Mouse (Mus musculus) layer of hippocampus, postnatal 36 days (tissue): ENCODE measurements around the gene Fam168a. TPM values are rescaled to one million over a fixed set of nuclear protein-coding genes. Genes with fewer than 3 reads are reported as not detected.

ENCODE experiments used
- DNase-seq, 2 experiments: peaks; one replicate each; pipeline ENCODE4 v3.0.0; 2022
- total RNA-seq, 2 experiments: library from RNA; stranded (reverse); gene quantifications; 2 replicates each; pipeline ENCODE4 v1.2.3; 2021

Gene Fam168a
- total RNA-seq, 2 experiments from 2014 or later: 225 to 254 TPM

DNA sequence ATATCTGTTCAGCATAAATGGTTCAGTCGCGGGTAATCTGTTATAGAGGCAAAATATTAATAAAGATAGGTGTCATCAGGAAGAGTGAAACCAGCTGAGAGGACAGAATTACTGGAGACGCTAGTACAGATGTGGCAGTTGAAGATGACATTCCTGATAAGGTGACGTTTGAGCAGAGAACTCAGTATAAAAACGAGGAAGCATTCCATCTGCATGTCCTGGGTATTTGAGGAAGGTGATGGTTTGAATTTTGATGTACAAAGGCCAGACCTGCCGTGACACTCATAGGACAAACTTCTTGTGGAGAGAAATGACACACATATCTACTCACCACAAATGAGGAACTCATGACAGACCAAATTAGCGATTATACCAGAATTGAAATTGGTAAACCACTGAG is 73.8 kb downstream of the Fam168a start:
- DNase-seq: no peak

DNA sequence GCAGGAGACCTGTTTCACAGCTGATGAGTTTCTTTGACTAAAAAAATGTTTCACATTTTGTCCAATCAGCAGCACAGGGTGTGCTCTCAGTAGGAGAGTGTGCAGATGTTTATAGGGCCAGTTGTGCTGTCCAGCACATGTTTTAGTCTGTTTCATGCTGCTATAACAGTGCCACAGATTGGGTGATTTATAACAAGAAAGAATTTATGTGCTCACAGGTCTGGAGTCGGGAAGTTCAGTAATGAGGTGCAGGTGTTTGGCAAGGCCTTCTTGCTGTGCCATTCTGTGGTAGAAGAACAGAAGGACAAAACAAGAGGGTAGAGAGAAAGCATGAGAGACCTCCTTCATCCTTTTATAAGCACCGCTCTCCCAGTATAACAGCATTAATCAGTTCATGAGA is 78.2 kb downstream of the Fam168a start:
- no peak for DNase-seq

DNA sequence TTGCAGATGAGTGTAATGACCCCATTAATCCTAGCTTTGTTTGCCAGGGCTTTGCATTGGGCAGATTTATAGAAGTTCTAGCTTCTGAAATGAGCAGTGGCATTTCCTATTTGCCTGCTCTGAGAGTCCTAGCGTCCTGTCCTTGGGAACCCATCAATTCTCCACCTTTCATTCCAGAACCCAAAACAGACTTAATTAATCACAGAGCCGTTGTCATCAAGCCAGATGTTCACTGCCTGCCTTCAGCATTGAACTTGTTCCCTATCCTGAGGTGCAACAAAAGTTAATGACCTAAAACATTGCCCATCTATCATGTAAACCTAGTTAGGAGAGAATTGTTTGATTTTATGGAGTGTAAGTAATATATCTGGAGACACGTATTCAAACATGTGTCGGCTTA is 79.0 kb downstream of the Fam168a start:
- no peak for DNase-seq

DNA sequence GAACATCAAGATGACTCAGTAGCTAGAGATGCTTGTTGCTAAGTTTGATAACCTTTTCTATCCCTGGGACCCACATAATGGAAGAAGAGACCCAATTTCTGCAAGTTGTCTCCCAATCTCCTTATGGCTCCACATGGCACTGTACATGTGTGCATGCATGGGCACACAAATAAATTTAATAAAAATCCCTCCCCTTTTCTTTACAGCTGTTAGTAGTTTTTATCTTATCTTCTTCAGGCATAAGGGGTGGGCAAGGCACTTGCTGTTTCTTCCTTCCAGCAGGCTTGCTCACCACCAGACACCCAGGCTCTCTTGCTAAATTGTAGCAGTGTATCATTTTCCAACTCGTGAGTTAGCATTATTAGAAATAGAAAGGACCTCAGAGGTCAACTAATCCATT is 79.6 kb downstream of the Fam168a start:
- DNase-seq: no peak

DNA sequence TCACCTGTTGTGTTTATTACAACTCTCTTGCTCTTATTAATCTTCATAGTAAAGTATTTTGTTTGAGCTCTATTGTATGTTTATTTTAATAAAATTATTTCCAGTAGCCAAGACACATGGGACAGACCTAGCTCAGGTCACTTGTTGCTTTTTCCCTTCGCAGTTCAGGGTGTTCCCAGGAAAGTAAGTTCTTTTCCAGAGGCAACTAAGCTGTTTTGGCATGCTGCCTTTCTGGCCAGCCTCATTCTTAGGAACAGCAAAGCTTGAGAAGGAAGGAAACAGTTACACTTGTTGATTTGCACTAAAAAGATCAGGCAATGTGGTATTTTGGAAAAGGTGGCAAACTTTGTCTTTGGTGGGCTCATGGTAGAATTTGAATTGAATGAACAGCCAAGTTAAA is 81.9 kb downstream of the Fam168a start:
- no peak for DNase-seq

DNA sequence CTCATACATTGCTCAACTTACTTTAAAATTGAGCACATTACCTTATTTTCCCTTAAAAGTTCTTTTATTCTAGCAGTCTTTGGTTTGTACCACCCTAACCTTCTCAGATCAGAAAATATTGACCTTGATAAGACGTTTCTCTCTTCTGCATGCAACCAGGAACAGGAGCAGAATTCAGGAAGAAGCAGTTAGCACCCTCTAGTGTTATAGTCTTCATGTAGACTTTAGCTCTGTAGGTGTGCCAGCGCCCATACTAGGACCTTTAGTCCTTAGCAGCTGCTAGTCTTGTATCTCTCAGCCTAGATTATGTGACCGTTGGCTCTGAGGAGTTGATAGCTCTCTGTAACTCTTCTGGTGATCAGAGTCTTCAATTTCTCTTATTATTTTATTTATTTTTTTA is 92.4 kb downstream of the Fam168a start:
- DNase-seq: no peak

DNA sequence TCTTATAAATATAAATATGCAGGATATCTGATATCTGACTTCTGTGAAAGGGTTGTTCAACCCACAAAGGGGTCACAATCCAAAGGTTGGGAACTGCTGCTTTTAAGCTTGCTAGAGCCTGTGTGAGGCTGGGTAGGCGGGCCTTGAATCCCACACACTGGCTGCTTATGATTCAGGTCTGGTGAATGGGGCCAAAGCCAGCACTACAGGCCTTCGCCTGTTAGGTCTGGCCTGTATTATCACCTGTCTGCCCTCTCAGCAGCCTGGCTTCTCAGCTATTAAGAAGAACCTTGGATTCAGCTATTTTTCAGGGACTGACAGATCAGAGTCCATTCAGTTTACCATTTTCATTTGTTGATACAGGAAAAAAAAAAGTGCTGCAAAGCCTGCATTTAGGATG is 99.0 kb downstream of the Fam168a start:
- DNase-seq: no peak

DNA sequence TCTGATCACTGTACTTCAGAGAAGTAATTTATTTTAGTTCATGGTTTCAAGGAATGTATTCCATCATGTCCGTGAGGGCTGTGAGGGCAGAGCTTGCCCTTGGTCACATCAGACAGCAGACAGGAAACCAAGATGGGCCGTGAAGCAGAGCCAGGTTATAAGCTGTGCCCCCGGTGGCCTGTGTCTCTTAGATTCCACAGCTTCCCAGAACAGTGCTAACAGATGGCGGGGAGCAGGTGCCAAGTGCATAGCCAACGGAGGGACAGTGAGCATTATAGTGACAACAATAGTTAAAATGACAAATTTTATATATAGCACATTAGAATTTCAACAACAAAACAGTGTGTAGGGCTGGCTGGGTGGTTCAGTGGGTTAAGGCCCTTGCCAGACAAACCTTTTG is 105.5 kb downstream of the Fam168a start:
- no peak for DNase-seq

DNA sequence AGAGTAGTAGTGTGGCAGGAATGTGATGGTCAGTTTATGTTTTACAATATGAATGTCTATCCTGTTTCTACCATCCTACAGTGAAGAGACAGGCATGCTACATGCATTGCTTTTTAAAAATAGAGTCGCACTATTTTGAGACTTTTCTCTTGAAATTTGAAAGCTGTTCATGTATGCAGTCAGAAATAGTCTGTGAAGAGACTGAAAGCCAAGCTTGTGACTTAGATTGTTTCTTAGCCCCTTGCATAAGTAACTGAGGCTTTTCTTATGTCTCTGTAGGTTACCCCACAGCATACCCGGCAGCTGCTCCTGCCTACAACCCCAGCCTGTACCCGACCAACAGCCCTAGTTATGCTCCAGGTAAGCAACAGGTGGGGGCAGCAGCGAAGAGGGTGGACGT is 106.2 kb downstream of the Fam168a start:
- no peak for DNase-seq

DNA sequence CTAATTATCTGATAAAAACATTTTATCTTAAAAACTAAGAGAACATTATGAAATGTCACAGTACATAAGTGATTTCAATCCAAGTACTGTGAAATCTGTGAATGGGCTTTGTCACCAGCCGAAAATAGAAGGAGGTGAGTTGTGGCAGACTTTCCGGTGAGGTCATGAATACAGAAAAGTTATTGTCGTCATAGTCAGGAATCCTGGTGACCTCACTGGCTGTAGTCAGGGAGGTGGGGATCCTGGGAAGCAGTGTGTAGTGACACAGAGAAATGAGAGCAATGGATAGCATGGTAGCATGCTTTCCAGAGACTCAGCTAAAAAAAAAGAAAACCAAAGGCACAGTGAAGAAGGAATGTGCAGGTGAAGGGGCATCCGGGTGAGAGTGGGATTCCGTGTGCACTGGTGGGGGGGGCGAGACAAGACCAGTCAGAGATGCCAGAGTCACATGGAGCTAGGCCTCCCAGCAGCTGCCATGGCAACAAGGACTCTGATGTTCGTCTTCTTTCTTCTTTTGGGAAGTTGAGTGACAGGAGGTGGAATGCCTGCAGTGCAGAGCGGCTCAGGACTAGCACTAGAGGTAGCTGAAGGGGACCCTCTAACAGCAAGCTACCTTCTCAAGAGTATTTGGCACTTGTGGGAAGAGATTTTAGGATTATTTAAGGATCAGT is 109.6 kb downstream of the Fam168a start:
- DNase-seq: no peak

DNA sequence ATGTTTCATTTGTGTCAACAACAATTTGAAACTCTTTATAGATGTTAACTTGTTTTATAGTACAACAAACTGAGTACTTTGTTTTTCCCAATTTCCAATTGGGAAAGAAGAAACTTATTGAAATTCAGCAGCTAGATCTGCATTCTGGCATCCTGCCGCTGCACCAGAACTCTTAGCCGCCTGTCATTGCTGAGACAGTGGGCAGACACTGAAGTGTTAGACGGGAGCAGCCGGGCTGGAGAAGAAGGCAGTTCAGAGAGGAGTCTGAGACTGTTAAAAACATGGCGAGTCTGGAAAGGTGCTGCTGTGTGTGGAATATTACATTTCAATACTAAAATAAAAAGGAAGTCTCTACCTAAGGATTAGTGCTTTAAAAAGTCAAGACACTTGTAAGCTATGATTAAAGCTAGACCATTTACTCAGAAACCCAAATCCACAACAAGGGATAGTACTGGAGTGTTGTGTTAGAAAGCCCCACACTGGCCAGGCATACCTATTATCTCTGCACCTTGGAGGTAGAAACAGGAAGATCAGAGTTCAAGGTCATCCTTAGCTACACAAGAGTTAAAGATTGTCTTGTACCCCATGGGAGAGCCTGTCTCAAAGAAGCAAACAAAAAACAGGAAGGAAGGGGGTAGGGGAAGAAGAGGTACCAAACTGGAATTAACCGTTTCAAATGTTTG is 110.5 kb downstream of the Fam168a start:
- DNase-seq: peak; percentile 51 to 71

DNA sequence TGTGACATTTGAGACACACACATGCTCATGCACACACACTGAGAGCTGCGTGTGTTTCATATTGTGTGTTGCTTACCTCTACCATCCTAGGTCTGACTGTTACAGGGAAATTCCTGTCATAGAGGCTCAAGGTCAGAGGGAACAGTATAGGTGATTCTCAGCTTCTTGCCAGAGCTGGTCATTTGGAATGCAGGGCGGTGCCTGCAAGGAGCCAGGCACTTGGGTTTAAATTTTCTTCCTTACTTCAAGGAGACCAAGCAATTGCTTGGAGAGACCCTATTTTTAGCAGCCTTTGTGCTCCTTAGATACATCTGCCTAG is 111.0 kb downstream of the Fam168a start:
- no peak for DNase-seq

DNA sequence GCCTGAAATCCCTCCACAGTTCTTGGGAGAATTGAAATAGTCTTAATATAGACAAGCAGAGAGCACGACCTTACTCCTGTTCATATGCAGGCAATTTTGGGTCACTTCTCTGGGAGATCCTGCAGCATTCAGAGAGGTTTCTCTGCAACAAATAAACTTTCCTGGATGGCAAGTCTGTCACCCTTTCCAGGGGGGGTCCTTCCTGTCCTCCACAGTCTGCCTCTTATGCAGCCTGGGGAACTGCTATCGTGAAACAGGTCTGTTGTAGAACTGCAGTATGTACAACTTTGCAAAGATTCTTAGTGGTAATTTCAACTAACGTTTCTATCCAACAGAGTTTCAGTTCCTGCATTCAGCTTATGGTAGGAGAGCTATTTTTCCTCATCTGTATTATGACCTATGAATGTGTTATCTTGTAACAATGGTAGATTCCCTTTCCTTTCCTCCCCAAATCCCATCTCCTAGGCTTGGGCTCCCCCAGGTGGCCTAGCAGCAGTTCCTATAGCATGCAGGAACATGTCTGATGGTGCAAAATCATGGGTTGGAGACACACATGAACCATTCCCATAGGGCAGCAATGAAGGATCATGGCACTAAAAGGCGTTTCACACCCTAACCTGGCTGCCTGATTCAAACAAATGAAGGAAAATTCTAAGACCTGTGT is 112.1 kb downstream of the Fam168a start:
- DNase-seq: no peak

DNA sequence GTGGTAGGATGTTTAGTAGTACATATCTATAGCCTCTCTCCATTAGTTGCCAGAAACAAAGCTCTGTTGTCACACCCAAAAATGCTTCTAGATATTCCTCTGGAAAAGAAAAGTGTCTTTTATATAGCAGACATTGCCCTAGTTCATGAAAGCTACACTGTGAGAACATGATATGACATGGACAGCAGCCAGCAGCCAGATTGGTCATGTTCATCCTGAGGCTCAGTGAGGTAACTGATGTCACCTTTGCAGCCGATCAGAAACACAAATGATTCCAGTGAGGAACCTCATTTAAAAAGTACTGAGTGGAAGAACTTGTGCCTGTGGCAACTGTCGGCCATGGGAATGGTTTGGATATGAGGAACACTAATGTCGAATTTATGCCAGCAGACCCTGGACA is 118.2 kb downstream of the Fam168a start:
- DNase-seq: no peak

DNA sequence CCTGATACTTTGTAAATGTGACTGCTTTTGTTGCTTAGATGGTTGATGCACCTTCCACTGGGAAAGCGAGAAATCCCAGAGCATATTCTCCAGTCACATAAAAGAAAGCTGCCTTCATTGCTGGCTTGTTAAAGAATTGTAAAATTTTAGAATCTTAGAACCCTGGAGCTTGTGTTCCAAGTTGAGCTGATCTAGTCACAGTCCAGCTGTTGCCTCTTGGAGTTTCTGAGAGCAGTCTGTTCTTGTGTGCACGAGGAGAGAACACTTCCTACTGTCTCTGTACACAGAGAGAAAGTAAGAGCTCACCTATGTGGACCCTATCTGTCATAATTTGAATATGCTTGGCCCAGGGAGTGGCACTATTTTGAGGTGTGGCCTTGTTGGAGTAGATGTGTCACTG is 122.1 kb downstream of the Fam168a start:
- DNase-seq: no peak

DNA sequence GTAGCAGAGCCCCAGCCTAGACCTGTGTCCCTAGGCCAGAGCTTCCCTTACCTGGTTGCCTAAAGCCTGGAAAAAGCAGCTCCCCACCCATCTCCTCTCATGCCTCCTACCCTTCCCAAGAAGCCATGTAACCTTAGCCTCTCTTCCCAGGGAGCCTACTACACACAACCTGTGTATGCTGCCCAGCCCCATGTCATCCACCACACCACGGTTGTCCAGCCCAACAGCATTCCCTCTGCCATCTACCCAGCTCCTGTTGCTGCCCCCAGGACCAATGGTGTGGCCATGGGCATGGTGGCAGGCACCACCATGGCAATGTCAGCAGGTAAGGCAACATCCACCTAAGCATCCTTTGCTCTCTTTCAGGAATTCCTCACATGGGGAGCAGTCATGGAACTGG is 127.4 kb downstream of the Fam168a start:
- DNase-seq: no peak

DNA sequence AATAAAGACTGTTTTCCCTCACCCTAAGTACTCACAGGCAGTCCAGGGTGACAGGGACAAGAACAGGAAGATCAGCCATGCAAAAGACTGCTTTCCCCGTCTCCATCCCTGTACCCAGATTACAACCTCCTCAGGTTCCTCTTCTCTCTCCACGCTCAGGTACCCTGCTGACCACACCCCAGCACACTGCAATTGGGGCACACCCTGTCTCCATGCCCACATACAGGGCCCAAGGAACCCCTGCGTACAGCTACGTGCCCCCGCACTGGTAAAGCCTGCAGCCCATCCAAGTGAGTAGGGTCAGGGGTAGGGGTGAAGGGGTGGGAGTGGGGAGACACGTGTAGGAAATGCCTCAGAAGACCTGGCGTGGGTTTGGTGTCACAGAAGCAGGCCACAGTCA is 128.7 kb downstream of the Fam168a start:
- no peak for DNase-seq

DNA sequence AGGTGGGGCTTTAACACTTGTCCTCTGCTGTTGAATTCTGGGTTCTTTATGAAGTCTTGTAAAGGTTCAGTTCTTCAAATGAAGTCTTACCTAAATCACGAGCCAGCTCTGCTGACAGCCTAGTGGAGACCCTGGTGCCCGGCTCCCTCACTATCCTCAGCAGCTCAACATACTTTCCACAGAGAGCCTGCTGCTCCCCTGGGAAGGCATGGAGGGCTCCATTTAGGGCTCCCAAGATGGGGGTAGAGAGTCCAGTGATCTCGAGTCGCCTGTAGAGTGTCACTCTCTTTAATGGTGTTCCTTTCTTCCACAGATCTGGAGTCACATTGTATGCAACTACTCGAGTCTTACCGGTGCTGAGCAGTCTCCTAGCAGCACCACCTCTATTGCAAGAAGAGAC is 129.3 kb downstream of the Fam168a start:
- DNase-seq: no peak

DNA sequence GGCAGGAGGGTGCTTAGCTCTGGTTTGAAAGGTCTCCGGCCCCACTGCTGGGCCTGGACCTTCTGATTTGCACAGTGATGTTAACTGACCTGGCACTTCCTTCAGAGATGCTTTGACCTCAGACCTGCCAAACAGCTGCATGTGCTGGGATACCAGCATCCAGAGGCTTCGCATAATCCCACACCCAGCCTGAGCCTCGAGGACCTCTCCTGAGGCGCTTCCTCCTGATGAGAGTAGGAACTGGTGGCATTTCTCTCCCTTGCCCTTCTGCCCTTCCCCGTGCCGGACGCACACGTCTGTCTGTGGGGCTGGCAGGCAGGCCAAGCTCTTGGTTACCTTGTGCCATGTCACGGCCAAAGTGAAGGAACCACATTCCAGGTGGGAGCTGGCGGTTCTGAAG is 130.2 kb downstream of the Fam168a start:
- no peak for DNase-seq

DNA sequence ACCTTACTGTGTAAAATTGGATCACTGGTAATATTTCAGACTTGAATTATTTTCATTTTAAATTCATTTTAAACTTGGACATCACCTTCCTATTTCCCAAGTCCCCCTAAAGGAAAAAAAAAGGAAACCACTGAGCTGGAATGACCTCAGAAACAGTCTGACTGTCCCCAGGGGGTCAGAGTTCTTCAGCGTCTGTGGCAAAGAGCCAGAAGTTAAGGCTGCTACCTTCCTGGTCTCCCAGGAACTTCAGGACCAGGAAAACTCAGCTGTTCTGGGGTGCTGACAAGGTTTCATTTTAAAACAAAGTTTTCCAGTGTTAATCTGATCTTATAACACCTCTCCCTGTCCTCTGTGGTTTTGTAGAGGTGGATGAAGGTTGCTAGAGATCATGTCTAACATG is 131.3 kb downstream of the Fam168a start:
- no peak for DNase-seq

DNA sequence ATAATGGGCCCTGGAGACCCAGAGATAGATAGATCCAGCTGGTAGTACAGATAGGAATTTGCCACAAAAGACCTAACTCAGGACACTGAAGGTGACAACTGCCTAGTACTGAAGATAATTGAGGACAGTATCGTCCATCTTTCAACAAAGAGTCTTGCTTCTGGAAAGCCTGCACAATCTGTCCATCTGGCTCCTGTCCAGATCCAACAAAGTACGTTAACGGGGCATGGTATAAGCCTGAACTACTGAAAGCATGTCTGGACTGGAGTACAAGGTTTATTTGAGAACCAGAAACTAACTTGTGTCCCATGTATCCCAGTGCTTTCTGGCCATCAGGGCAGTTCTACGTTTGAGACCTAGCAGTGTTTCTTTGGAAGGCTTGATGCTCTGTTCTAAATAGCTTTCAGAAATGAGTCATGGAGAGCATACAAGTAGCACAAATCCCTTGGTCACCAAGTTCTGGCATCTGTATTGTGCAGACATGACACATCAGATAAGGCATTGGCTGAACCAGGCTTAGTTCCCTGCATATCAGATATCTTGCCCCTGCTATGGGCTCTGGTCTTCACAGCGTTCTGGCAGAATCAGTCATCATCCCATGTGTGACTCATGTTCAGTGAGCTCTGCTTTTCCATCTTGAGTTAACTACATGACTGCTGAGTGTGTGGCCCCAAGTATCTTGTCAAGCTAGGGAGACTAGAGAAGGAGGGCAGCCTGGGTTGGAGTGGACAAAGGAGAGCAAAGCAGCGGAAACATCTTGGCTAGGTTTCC is 133.4 kb downstream of the Fam168a start:
- DNase-seq: no peak

DNA sequence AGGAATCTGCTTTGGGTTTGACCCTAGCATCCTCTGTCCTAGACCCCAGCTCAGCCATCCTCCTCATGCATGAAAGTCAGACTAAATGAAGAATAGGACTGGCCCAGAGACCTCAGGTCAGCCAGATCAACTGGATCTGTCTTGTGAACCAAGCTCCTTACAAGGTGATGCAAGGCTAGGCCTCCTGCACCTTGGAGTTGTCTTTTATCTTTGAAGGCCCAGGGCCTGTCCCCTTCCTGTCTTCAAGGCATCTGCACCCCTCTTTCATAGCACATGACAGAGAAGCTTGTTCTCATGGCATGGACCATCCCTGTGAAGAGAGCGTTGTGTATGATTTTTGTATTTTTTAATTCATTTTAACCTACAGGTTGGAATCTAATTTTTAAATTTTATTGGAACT is 134.5 kb downstream of the Fam168a start:
- no peak for DNase-seq

DNA sequence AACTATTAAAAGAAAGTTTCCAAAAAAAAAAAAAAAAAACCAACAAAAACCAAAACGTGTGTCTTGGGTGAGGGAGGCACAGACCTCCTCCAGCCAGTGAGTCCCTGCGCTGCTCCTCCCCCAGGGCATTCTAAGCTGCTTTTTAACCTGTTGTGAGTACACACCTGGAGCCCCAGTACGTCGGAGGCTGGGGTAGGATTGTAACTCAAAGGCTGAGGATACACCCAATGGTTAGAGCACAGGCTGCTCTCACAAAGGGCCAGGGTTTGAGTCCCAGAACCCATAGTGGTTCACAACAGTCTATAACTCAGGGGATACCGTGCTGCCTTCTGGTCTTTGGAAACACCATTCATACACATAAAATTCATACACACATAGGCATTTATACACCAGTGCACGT is 135.2 kb downstream of the Fam168a start:
- no peak for DNase-seq

DNA sequence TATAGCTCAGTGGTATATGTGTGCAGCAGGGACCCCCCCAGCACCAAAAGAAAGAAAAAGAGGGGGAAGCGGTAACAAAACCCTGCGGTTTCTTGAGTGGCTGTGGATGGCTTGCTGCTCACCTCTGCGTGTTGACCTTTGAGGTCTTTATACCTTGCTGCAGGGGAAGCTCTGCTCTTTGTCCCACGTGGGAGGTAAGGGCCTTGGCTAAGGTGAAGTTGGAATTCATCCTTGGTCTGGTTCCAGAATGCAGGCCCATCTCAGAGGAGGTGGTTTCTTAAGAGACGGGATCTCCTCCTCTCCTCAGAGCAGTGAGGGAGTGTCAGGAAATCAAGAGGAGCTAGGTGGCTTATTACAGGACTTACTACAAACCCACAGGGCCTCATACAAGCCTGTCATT is 135.7 kb downstream of the Fam168a start:
- no peak for DNase-seq
